Mouse (Mus musculus): ENCODE data around the gene Errfi1. TPM values are rescaled to one million over a fixed set of nuclear protein-coding genes. Genes with fewer than 3 reads are reported as not detected.
A peak's percentile ranks its signal among the peaks of the same experiment; 100 is the strongest.

The Errfi1 gene
- polyA plus RNA-seq, 1 experiment = 44.2 TPM

DNA sequence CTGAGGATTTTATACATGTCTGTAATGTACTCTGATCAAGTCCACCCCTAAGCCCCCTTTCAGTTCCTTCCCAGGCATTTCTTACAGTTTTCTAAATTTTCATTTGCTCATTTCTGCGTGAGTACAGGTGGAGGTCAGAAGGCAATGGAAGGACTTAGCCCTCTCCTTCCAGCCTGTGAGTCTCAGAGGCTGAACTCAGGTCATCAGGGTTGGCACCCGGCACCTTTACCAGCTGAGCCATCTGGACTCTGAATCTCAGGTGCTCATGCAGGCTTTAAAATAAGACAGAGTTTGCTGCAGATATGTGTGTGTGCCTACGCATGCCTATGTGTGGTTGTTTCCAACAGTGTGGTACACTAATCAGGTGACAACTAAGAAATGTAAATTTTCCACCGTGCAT lies 2.8 kb upstream of the Errfi1 start:
- TF ChIP-seq CTCF (IDR thresholded peaks at IDR 0.05; ENCODE audit: low read depth, low read length) (no peak), POLR2A (IDR thresholded peaks at IDR 0.05; ENCODE audit: insufficient read depth, low read length) (no peak), EP300 (IDR thresholded peaks at IDR 0.05; ENCODE audit: insufficient read depth, low read depth, low read length) (no peak)
- no peaks in the 10 kb centered on the region for H3K4me1 ChIP-seq (ENCODE audit: control insufficient read depth, insufficient read depth, low read length)
- no peak overlapping the region for H3K27ac ChIP-seq (ENCODE audit: insufficient read depth, low read length)
- no peak overlapping the region for H3K4me3 ChIP-seq (ENCODE audit: low read depth, low read length)
- H3K9me3 ChIP-seq (replicated peaks; ENCODE audit: control insufficient read depth, insufficient read depth, low read length, poor library complexity, severe bottlenecking) = no peaks in the 10 kb centered on the region
- H3K36me3 ChIP-seq (ENCODE audit: control insufficient read depth, insufficient read depth, low read length, poor library complexity, severe bottlenecking) = no peaks in the 10 kb centered on the region
- H3K27me3 ChIP-seq (ENCODE audit: control insufficient read depth, insufficient read depth, low read length, poor library complexity, severe bottlenecking) = no peaks in the 10 kb centered on the region
- H3K9ac ChIP-seq (ENCODE audit: low read depth, poor library complexity, severe bottlenecking) = no peak overlapping the region

DNA sequence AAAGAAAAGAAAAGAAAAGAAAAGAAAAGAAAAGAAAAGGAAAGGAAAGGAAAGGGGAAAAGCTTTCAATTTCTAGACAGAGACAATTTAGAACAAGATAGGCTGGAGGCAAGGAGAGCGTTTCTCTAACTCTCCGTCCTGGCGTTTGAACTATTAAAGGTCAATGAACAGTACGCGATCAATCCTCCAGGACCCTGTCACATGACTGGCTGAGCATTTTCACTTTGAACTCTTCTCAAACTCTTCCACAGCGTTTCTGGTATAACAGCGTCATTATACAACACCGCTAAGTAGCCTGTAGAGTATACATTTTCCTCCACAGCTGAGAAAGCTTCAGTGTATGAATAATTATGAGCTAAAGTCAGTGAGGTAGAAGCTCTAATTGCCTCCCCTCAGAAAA lies 1.7 kb upstream of the Errfi1 start:
- H3K4me3 ChIP-seq (ENCODE audit: low read depth, low read length) = no peak overlapping the region
- no peaks in the 10 kb centered on the region for H3K9me3 ChIP-seq (replicated peaks; ENCODE audit: control insufficient read depth, insufficient read depth, low read length, poor library complexity, severe bottlenecking)
- H3K27me3 ChIP-seq (ENCODE audit: control insufficient read depth, insufficient read depth, low read length, poor library complexity, severe bottlenecking) = no peaks in the 10 kb centered on the region
- H3K9ac ChIP-seq (ENCODE audit: low read depth, poor library complexity, severe bottlenecking) = no peak overlapping the region
- no peaks in the 10 kb centered on the region for H3K4me1 ChIP-seq (ENCODE audit: control insufficient read depth, insufficient read depth, low read length)
- no peak for TF ChIP-seq POLR2A (IDR thresholded peaks at IDR 0.05; ENCODE audit: insufficient read depth, low read length)
- no peak for TF ChIP-seq EP300 (IDR thresholded peaks at IDR 0.05; ENCODE audit: insufficient read depth, low read depth, low read length)
- TF ChIP-seq CTCF (IDR thresholded peaks at IDR 0.05; ENCODE audit: low read depth, low read length) = no peak
- H3K36me3 ChIP-seq (ENCODE audit: control insufficient read depth, insufficient read depth, low read length, poor library complexity, severe bottlenecking) = no peaks in the 10 kb centered on the region
- no peak overlapping the region for H3K27ac ChIP-seq (ENCODE audit: insufficient read depth, low read length)

GRCm38 (mm10) chr4:150852479-150852878 lies 1.2 kb upstream of the Errfi1 start:
- no peaks in the 10 kb centered on the region for H3K9me3 ChIP-seq (replicated peaks; ENCODE audit: control insufficient read depth, insufficient read depth, low read length, poor library complexity, severe bottlenecking)

DNA sequence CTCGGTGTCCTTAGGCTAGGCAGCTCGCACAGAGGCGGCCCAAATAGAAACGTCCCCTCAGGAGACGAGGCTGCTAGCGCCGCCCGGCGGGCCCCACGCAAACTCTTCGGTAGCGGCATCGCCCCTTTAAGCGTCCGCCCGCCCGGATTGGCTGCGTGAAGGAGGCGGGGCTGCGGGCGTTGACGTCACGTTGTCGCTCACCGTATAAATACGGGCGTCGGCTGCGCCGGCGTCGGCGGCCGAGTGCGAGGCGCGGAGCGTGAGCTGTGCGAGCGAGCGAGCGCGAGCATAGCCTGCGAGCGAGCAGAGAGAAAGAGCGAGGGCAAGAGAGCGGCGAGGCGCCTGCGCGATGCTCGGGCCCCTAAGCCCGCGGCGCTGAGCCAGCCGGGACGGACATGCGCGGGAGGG lies 1.1 kb downstream of the Errfi1 start:
- TF ChIP-seq CTCF (IDR thresholded peaks at IDR 0.05; ENCODE audit: low read depth, low read length) = peak; percentile 37
- no peak for TF ChIP-seq EP300 (IDR thresholded peaks at IDR 0.05; ENCODE audit: insufficient read depth, low read depth, low read length)
- peak; percentile 97 for TF ChIP-seq POLR2A (IDR thresholded peaks at IDR 0.05; ENCODE audit: insufficient read depth, low read length)
- Histone ChIP-seq H3K4me1 (ENCODE audit: control insufficient read depth, insufficient read depth, low read length) (no peaks in the 10 kb centered on the region), H3K27me3 (ENCODE audit: control insufficient read depth, insufficient read depth, low read length, poor library complexity, severe bottlenecking) (no peaks in the 10 kb centered on the region)

More at GRCm38 (mm10) chr4:150852479-150852878, 1.2 kb upstream of the Errfi1 start:
- Histone ChIP-seq H3K4me3 (ENCODE audit: low read depth, low read length) (no peak overlapping the region), H3K9ac (ENCODE audit: low read depth, poor library complexity, severe bottlenecking) (no peak overlapping the region), H3K4me1 (ENCODE audit: control insufficient read depth, insufficient read depth, low read length) (no peaks in the 10 kb centered on the region), H3K27me3 (ENCODE audit: control insufficient read depth, insufficient read depth, low read length, poor library complexity, severe bottlenecking) (no peaks in the 10 kb centered on the region), H3K36me3 (ENCODE audit: control insufficient read depth, insufficient read depth, low read length, poor library complexity, severe bottlenecking) (no peaks in the 10 kb centered on the region), H3K27ac (ENCODE audit: insufficient read depth, low read length) (no peak overlapping the region)
- no peak for TF ChIP-seq EP300 (IDR thresholded peaks at IDR 0.05; ENCODE audit: insufficient read depth, low read depth, low read length)
- TF ChIP-seq POLR2A (IDR thresholded peaks at IDR 0.05; ENCODE audit: insufficient read depth, low read length) = no peak
- no peak for TF ChIP-seq CTCF (IDR thresholded peaks at IDR 0.05; ENCODE audit: low read depth, low read length)

DNA sequence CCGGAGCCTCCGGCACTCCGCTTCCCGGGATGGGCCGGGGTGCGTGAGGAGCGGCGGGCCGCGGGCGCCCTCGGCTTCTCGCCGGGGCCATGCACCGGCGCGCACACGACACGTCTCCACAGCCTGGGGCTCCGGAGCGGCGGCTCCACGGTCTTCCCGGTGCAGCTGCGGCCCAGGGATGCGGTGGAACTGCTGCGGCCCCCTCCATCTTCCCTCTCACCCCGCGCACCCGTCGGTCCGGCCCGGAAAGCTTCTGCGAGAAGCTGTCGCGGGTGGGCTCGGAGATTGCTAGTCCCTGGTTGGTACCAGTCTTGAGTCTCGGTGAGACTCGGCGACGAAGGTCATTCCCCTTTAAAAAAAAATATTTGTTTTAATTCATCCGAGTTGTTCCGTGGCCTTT lies 1.6 kb downstream of the Errfi1 start:
- Histone ChIP-seq H3K9ac (ENCODE audit: low read depth, poor library complexity, severe bottlenecking) (peak overlapping the region; percentile 90), H3K9me3 (replicated peaks; ENCODE audit: control insufficient read depth, insufficient read depth, low read length, poor library complexity, severe bottlenecking) (no peaks in the 10 kb centered on the region), H3K4me3 (ENCODE audit: low read depth, low read length) (peak overlapping the region; percentile 84), H3K4me1 (ENCODE audit: control insufficient read depth, insufficient read depth, low read length) (no peaks in the 10 kb centered on the region), H3K27me3 (ENCODE audit: control insufficient read depth, insufficient read depth, low read length, poor library complexity, severe bottlenecking) (no peaks in the 10 kb centered on the region), H3K27ac (ENCODE audit: insufficient read depth, low read length) (no peak overlapping the region), H3K36me3 (ENCODE audit: control insufficient read depth, insufficient read depth, low read length, poor library complexity, severe bottlenecking) (no peaks in the 10 kb centered on the region; the same call in 1 of the 2 replicates)
- TF ChIP-seq EP300 (IDR thresholded peaks at IDR 0.05; ENCODE audit: insufficient read depth, low read depth, low read length) (no peak), CTCF (IDR thresholded peaks at IDR 0.05; ENCODE audit: low read depth, low read length) (no peak), POLR2A (IDR thresholded peaks at IDR 0.05; ENCODE audit: insufficient read depth, low read length) (no peak)

More for the DNA sequence above, 1.1 kb downstream of the Errfi1 start:
- no peaks in the 10 kb centered on the region for H3K36me3 ChIP-seq (ENCODE audit: control insufficient read depth, insufficient read depth, low read length, poor library complexity, severe bottlenecking)
- peak overlapping the region; percentile 90 for H3K9ac ChIP-seq (ENCODE audit: low read depth, poor library complexity, severe bottlenecking)
- H3K27ac ChIP-seq (ENCODE audit: insufficient read depth, low read length) = no peak overlapping the region
- peak overlapping the region; percentile 84 for H3K4me3 ChIP-seq (ENCODE audit: low read depth, low read length)
- no peaks in the 10 kb centered on the region for H3K9me3 ChIP-seq (replicated peaks; ENCODE audit: control insufficient read depth, insufficient read depth, low read length, poor library complexity, severe bottlenecking)

GRCm38 (mm10) chr4:150860526-150860925 lies 6.8 kb downstream of the Errfi1 start:
- H3K9ac ChIP-seq (ENCODE audit: low read depth, poor library complexity, severe bottlenecking) = no peak overlapping the region
- no peaks in the 10 kb centered on the region for H3K9me3 ChIP-seq (replicated peaks; ENCODE audit: control insufficient read depth, insufficient read depth, low read length, poor library complexity, severe bottlenecking)
- TF ChIP-seq CTCF (IDR thresholded peaks at IDR 0.05; ENCODE audit: low read depth, low read length) = no peak
- no peak overlapping the region for H3K4me3 ChIP-seq (ENCODE audit: low read depth, low read length)
- H3K27ac ChIP-seq (ENCODE audit: insufficient read depth, low read length) = no peak overlapping the region
- H3K27me3 ChIP-seq (ENCODE audit: control insufficient read depth, insufficient read depth, low read length, poor library complexity, severe bottlenecking) = no peaks in the 10 kb centered on the region
- H3K36me3 ChIP-seq (ENCODE audit: control insufficient read depth, insufficient read depth, low read length, poor library complexity, severe bottlenecking) = peaks cover 5% of the 10 kb centered on the region
- no peaks in the 10 kb centered on the region for H3K4me1 ChIP-seq (ENCODE audit: control insufficient read depth, insufficient read depth, low read length)
